Mouse (Mus musculus) gastrocnemius, postnatal 25 days (tissue): Measurements from ENCODE around the gene Sept9. TPM values are rescaled to one million over a fixed set of nuclear protein-coding genes. Genes with fewer than 3 reads are reported as not detected.

Source experiments
- DNase-seq: peaks from one replicate; pipeline ENCODE4 v3.0.0; 2022
- total RNA-seq, 2 experiments: library from RNA; stranded (reverse); gene quantifications; 1 replicate in 1 of 2; 2 replicates in 1 of 2; pipeline ENCODE4 v1.2.3; 2021

Gene Sept9
- total RNA-seq, 2 experiments from 2014 or later: 13.8 to 16.2 TPM

GRCm38 (mm10) chr11:117265981-117266905, 66.8 kb downstream of the Sept9 start:
- peak; percentile 91 for DNase-seq

DNA sequence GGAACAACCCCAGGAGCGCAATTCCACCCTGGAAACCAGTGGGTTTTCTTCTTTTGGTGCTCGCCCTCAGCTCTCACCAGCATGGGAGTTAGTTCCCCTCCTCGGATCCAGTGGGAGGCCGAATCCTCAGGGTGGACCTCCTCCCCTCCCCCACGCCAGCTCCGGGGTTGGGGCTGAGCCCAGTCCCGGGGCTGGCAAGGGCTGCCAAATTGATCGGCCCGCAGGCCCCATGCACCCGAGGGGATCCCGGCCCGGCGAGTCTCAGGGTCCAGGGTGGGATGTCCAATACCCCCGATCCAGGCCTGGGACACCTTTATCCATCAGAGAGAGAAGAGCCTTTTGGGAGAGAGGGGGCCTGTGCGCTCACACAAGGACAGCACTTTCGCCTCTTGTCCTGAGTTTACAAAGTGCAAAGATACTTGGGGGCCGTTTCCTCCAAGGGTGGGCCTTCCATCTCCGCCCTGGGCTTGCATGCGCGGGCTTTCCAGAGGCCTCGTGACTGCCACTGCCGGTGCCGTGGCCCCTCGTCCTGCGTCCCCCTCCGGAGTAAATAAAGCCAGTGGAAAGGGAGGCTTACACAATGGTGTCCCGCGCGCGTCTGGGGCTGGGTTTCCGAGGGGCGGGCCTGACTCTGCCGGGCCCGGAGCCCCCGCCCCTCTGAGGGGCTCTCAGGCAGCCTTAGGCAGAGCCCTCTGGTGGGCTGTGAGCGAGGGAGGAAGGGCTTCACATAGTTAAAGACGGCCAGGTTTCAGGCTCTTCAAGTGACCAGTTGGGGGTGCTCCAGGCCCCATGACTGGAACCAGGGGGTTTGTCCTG, 67.7 kb downstream of the Sept9 start:
- peak; percentile 60 for DNase-seq

GRCm38 (mm10) chr11:117267828-117268227, 68.4 kb downstream of the Sept9 start:
- no peak for DNase-seq

DNA sequence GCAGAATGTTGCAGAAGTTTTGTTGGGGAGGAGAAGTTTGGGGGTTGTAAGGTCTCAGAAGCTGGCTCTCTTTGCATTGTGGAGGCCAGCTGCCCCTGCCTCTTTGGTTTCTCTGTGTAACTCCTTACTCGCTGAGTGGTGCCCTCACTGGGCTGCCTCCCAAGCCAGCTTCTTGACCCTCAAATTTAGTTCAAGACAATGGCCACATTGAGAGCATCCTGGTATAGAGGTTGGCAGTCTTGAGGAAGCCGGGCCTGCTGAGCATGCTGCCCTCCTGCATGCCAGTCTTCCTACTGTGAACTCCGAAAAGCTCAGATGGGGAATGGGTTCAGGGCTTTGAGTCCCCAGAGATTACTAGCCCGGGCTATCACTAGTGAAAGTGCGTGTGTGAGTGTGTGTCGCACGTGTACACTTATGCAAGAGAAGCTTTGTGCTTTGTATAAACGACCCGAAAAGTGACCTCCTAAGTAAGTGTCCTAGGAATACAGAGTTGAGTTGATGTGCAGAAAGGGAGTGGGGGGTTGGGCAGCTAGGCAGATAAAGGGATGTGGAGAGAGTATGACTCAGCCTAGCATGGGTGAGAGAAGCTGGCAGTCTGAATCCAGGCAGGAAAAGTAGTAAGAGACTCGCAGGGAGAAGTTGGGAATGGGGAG, 69.0 kb downstream of the Sept9 start:
- no peak for DNase-seq

- DNase-seq: no peak
These were observed 69.7 kb downstream of the Sept9 start for GRCm38 (mm10) chr11:117269053-117269702.

DNA sequence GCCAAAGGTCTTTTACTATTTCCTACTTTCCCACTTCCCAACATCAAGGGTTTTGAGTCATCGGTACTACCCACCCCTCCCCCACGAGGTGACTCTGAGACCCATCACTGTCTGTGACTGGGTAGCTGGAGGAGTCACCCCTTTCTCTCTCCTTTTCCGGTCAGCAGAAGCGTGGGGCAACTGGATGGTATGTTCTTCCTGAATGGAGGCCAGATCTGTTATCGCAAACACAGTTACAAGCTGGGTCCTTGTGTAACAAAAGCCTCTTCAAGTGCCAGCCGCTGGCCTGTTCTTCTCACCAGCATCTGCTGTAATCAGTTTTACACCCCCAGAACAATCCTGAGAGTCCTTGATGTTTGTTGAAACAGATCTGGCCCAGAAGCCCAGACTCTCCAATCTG, 70.5 kb downstream of the Sept9 start:
- no peak for DNase-seq

GRCm38 (mm10) chr11:117274973-117275372, 75.5 kb downstream of the Sept9 start:
- DNase-seq: no peak

DNA sequence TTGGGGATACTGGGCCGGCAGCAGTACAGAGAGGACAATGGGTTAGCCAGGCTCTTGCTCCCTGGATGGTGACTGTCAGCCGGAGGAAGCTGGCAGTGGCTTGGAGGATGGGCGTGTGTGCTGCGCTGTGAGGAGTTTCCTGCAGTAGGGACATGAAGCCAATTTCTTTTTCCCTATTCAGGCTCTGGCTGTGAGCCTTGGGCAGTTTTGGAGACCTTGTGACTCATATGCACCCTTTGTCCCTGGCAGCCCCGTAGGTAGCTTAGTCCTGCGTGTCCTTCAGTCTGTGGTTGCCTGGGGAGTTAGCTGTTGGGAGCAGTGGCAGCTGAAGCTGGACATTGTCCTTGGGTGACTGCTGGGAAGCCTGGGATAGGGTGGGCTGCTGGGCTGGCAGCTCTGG, 76.5 kb downstream of the Sept9 start:
- peak; percentile 72 for DNase-seq

DNA sequence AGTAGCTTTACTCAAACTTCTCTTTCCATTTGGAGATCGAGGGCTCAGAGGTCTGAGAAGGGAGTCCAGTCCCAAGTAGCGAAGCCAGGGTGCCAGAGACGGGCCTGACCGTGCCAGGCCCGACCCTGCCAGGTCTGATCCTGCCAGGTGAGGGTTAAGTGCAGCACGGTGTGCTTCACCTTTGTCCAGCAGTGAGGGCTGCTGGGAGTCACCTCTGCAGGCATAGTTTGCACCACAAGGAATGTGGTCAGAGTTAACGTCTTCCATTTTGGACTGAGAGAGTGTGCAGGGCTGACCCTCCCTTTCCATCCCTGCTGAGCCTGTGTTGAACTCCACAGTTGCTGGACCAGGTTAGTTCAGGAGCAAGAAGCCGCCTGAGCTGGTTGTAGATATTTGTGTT, 77.5 kb downstream of the Sept9 start:
- no peak for DNase-seq

DNA sequence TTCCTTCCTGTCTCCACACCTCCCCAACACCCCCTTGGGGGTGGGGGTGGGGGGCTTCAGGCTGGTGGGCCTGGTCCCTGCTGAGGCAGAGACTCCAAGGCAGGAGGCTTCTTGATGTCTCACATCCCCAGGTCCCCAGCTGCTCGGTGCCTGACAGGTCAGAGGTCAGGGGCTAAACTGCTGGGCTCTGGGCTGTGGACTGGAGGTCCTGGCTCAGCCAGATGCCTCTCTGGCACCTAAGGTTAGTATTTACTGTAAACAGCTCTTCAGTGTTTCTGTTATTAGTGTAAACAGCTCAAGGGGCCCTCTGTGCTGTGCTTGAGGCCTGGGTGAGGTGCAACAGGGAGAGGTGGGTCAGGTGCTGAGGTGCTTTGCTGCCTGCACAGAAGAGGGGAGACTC, 78.7 kb downstream of the Sept9 start:
- DNase-seq: no peak

DNA sequence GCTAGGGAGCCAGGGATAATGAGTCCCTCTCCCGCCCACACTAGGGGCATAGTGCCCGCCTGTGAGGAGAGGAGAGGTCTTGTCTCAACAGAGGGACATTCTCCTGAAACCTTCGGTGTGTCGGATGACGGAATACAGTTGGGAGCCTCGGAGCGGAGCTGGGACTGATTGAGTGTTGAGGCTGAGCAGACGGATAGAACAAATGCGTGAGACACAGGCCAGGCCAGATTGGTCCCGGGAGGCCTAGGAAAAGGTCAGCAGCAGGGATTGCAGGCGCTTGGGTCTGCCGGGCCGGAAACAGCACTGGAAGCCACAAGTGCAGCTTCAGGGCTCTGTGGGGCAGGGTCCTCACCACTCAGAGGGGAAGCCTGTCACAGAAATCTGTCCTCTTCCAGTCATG, 79.1 kb downstream of the Sept9 start:
- DNase-seq: no peak

- DNase-seq: no peak
These were observed 80.5 kb downstream of the Sept9 start for GRCm38 (mm10) chr11:117279993-117280392.

DNA sequence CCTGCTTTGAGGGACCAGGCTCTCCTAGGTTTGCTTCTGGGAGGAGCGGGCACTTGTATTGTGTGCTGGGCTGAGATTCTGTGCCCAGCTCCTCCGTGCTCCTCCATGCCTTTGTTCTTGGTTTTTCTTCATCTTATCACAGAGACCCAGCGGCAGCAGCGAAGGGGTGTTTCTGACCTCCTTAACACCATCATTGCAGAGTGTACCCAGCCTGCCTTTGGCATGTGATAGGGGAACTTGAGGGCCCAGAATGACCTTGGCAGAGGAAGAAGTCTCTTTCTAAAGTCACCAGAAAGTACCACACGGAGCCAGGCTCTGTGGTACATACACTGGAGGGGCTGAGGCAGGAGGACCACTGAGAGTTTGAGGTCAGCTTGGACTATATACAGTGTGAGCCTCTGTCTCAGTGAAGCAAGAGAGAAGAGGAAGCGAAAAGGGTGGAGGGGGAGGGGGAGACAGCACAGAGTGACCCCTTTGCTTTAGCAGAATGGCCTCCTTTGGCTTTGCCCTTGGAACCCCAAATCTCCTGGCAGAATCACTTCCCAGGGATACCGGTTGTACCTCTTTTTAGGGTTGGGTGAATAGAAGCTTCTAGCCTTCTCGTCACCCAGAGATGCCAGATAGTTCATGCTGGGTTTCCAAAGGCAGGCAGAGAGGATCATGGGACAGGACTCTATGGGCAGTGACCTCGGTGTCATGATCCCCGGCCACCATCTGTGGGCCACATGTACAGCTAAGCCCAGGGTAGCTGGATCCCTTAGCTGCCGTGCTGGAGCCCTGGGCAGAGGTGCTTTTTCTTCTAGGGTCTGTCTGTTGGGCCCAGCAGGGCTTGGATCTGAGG, 83.8 kb downstream of the Sept9 start:
- DNase-seq: no peak

GRCm38 (mm10) chr11:117283889-117284450, 84.5 kb downstream of the Sept9 start:
- no peak for DNase-seq

GRCm38 (mm10) chr11:117284721-117285605, 85.5 kb downstream of the Sept9 start:
- no peak for DNase-seq

DNA sequence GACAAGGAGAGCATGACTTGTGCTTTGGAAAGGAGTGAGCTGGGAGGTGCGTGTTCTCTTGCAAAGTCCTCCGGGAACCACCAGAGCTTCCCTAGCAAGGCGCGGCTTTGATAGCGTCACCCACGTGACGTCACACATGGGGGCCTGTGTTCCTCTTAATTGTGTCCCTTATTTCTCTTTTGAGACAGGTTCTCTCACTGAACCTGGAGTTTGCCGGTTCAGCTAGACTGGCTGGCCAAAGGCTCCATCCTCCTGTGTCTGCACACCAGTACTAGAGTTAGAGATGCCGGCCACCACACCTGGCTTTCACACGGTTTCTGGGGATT, 86.1 kb downstream of the Sept9 start:
- DNase-seq: no peak

- no peak for DNase-seq
These were observed 88.3 kb downstream of the Sept9 start for GRCm38 (mm10) chr11:117287792-117288191.

- DNase-seq: no peak
These were observed 89.3 kb downstream of the Sept9 start for GRCm38 (mm10) chr11:117288765-117289164.

GRCm38 (mm10) chr11:117291271-117292059, 92.0 kb downstream of the Sept9 start:
- no peak for DNase-seq
